12 mouse cellular contexts compared by ENCODE assay signal in the genomic region with DNA sequence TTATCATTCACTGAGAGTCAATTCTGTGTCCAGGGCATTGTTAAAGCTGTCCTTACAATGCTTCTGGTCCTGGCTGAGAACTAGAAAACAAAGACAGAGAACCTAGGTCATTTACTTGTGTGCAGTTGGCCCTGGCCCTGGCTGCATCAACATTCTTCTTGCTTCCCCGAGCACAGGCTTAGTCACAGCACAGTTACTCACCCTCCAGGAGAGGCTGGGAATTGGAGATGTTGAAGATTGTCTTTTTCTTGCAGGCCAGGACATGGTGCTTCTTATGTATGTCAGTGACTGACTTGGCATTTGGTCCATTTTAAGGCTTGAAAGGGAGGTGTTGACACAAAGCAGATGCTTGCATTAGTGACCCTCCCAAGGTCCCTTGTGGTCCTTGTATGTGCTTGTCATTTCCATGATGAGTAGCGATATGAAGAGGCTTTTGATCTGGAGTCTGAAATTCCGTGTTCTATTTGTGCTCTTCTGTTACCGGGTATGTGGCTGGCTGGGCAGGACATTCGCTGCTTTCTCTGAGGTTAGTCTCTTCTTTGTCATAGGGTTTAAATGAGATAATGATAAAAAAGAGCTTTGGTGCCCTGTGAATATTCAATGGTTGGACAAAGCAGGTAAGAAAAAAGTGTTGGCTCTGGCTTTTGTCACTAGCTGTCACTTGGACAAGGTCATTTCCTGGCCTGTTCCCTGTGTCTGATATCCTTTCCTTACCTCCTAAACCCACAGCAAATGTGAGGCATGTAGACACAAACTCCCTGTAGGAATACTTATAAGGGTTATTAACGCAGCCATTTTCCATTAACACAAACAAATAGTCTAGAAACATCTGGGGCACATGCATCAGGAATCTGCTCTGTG.
DNase-seq lines count a peak whose midpoint lies in the region; ATAC-seq lines count a peak whose summit lies in the region.
"Had no signal": no experiment of that assay in that cellular context is flagged by ENCODE, and none has a peak within 500 bp of the region (broad histone marks: within the 10 kb centered on the region; RNA-seq: fewer than 3 reads in every experiment).

No protein-coding gene starts in this region.

- H3K4me2 ChIP-seq in heart, embryonic 13.5 days: peak overlapping the region; percentile 13
- H3K4me2 ChIP-seq in forebrain, embryonic 12.5 days: no peak overlapping the region
- H3K4me2 ChIP-seq: lung, embryonic 15.5 days had no signal

- no peak overlapping the region for H3K4me3 ChIP-seq in heart, embryonic 13.5 days
- no peak overlapping the region for H3K4me3 ChIP-seq in forebrain, embryonic 12.5 days (replicated peaks)
- H3K4me3 ChIP-seq: layer of hippocampus, adult 2 months; lung, embryonic 15.5 days had no signal

- H3K4me1 ChIP-seq in heart, embryonic 13.5 days: peaks cover 34% of the 10 kb centered on the region
- no peaks in the 10 kb centered on the region for H3K4me1 ChIP-seq in forebrain, embryonic 12.5 days
- H3K4me1 ChIP-seq: lung, embryonic 15.5 days had no signal

- no peak overlapping the region for H3K9ac ChIP-seq in heart, embryonic 13.5 days
- no peak overlapping the region for H3K9ac ChIP-seq in forebrain, embryonic 12.5 days
- H3K9ac ChIP-seq: lung, embryonic 15.5 days had no signal

- H3K36me3 ChIP-seq in heart, embryonic 13.5 days: no peaks in the 10 kb centered on the region
- no peaks in the 10 kb centered on the region for H3K36me3 ChIP-seq in forebrain, embryonic 12.5 days (replicated peaks)
- H3K36me3 ChIP-seq: lung, embryonic 15.5 days had no signal

- intact Hi-C loops in gastrocnemius, postnatal 36 days (cut with DNase I): no loop called here

- H3K27me3 ChIP-seq in heart, embryonic 13.5 days (replicated peaks): no peaks in the 10 kb centered on the region
- H3K27me3 ChIP-seq in forebrain, embryonic 12.5 days: no peaks in the 10 kb centered on the region
- H3K27me3 ChIP-seq: lung, embryonic 15.5 days had no signal

- 24% methylated on average over 6 of the region's 6 CpGs for WGBS in heart, embryonic 13.5 days
- 83% methylated on average over 6 of the region's 6 CpGs for WGBS in forebrain, embryonic 12.5 days

- ATAC-seq in heart, embryonic 13.5 days (ENCODE audit: extremely low read depth, insufficient number of reproducible peaks, low FRiP score, low TSS enrichment): no peak
- no peak for ATAC-seq in forebrain, embryonic 12.5 days (ENCODE audit: low FRiP score)
- ATAC-seq: hindbrain, postnatal 0 days had no signal

- peak overlapping the region; percentile 84 for H3K27ac ChIP-seq in heart, embryonic 13.5 days (replicated peaks)
- no peak overlapping the region for H3K27ac ChIP-seq in forebrain, embryonic 12.5 days
- H3K27ac ChIP-seq: hindbrain, postnatal 0 days; layer of hippocampus, adult 2 months; lung, embryonic 15.5 days had no signal

- peak; percentile 15 for DNase-seq in gastrocnemius, postnatal 25 days
- no peak for DNase-seq in gastrocnemius, postnatal 36 days
- peak; percentile 10 for DNase-seq in adrenal gland, postnatal 25 days
- peak; percentile 34 for DNase-seq in skeletal muscle tissue, adult 2 months (ENCODE audit: low read depth, low spot score)
- DNase-seq in cerebellum, postnatal 25 days: no peak
- DNase-seq: kidney, adult 8-10 months; liver had no signal

- 0 out of 2 replicates have a peak, but pooled peaks cover 3% of the 10 kb centered on the region for H3K9me3 ChIP-seq in heart, embryonic 13.5 days
- H3K9me3 ChIP-seq in forebrain, embryonic 12.5 days: no peaks in the 10 kb centered on the region
- H3K9me3 ChIP-seq: lung, embryonic 15.5 days had no signal

Comparison
In these comparisons a context has a peak if more than half of its experiments do, and no peak if none do; other contexts are left out.
1. DNase-seq: peak in gastrocnemius, postnatal 25 days (single experiment), adrenal gland, postnatal 25 days (single experiment) and skeletal muscle tissue, adult 2 months (single experiment); none in gastrocnemius, postnatal 36 days (0 of 2) and cerebellum, postnatal 25 days (0 of 2).